Mouse (Mus musculus) small intestine, adult 2 months (tissue): ENCODE results near the gene Hacd4.

Source experiments
- CTCF ChIP-seq: fragments of 200-500 bp; IDR thresholded peaks from 2 replicates; pipeline ENCODE4 v1.5.1; 2012; ENCODE audit warnings: low read depth, mild to moderate bottlenecking, control low read depth, inconsistent platforms, low read length, moderate library complexity, mixed read lengths; ENCODE audit not compliant: insufficient replicate concordance, insufficient read length; ENCODE audit errors: extremely low read depth
- POLR2A ChIP-seq: fragments of 200-500 bp; IDR thresholded peaks from 2 replicates; pipeline ENCODE4 v1.6.1; 2012; ENCODE audit warnings: low read depth, mild to moderate bottlenecking, control low read depth, inconsistent platforms, low read length, moderate library complexity

- TF ChIP-seq CTCF (no peak), POLR2A (no peak)
Observed at GRCm38 (mm10) chr4:88370819-88371218, 67.9 kb downstream of the Hacd4 start.
